Mouse (Mus musculus): ENCODE measurements at regions not wholly inside any gene's neighbourhood (a gene's known extent, or its start where the extent isn't known, plus 50 kb on each side); places are given as distances from the start of the nearest gene placed in this dataset.

- Histone ChIP-seq H3K4me2 (no peak overlapping the region), H3K4me3 (ENCODE audit: low read depth, low read length) (no peak overlapping the region), H3K27ac (ENCODE audit: low read depth, low read length) (no peak overlapping the region), H3K27me3 (replicated peaks; ENCODE audit: control insufficient read depth, insufficient read depth, low read length) (no peaks in the 10 kb centered on the region), H3K9me3 (ENCODE audit: control insufficient read depth, low read length) (no peaks in the 10 kb centered on the region), H3K9ac (ENCODE audit: low read depth, low read length) (no peak overlapping the region), H3K36me3 (ENCODE audit: control insufficient read depth, insufficient read depth, low read length) (no peaks in the 10 kb centered on the region), H3K4me1 (replicated peaks; ENCODE audit: control insufficient read depth, insufficient read depth, low read length) (no peaks in the 10 kb centered on the region)
- 67% methylated on average over 5 of the region's 5 CpGs for WGBS
- no peak for DNase-seq (ENCODE audit: low spot score)
- ATAC-seq (replicated peaks; ENCODE audit: low FRiP score), result no peak
These were observed 115.3 kb upstream of the Ifne start for GRCm38 (mm10) chr4:88995129-88995919.

- Histone ChIP-seq H3K4me1 (replicated peaks; ENCODE audit: control insufficient read depth, insufficient read depth, low read length) (no peaks in the 10 kb centered on the region), H3K27me3 (replicated peaks; ENCODE audit: control insufficient read depth, insufficient read depth, low read length) (no peaks in the 10 kb centered on the region), H3K9me3 (ENCODE audit: control insufficient read depth, low read length) (no peaks in the 10 kb centered on the region), H3K4me3 (ENCODE audit: low read depth, low read length) (no peak overlapping the region), H3K9ac (ENCODE audit: low read depth, low read length) (no peak overlapping the region), H3K27ac (ENCODE audit: low read depth, low read length) (no peak overlapping the region), H3K36me3 (ENCODE audit: control insufficient read depth, insufficient read depth, low read length) (no peaks in the 10 kb centered on the region), H3K4me2 (no peak overlapping the region)
- no peak for ATAC-seq (replicated peaks; ENCODE audit: low FRiP score)
- DNase-seq (ENCODE audit: low spot score), result no peak
- 74% methylated on average over 4 of the region's 4 CpGs for WGBS
These were observed 114.5 kb upstream of the Ifne start for GRCm38 (mm10) chr4:88994486-88994885.

- no peaks in the 10 kb centered on the region for H3K4me1 ChIP-seq (replicated peaks; ENCODE audit: control insufficient read depth, insufficient read depth, low read length)
- no peaks in the 10 kb centered on the region for H3K9me3 ChIP-seq (ENCODE audit: control insufficient read depth, low read length)
- no peaks in the 10 kb centered on the region for H3K36me3 ChIP-seq (ENCODE audit: control insufficient read depth, insufficient read depth, low read length)
- DNase-seq (ENCODE audit: low spot score) (no peak), ATAC-seq (replicated peaks; ENCODE audit: low FRiP score) (peak; percentile 57; the same call in 1 of the 2 replicates)
- WGBS, result 69% methylated on average over 2 of the region's 2 CpGs
- H3K9ac ChIP-seq (ENCODE audit: low read depth, low read length), result no peak overlapping the region
- H3K27ac ChIP-seq (ENCODE audit: low read depth, low read length), result no peak overlapping the region
- H3K4me2 ChIP-seq, result no peak overlapping the region
- no peak overlapping the region for H3K4me3 ChIP-seq (ENCODE audit: low read depth, low read length)
- H3K27me3 ChIP-seq (replicated peaks; ENCODE audit: control insufficient read depth, insufficient read depth, low read length), result no peaks in the 10 kb centered on the region
These were observed 112.5 kb upstream of the Ifne start for GRCm38 (mm10) chr4:88992498-88992897.

- Histone ChIP-seq H3K36me3 (ENCODE audit: control insufficient read depth, insufficient read depth, low read length) (no peaks in the 10 kb centered on the region), H3K27me3 (replicated peaks; ENCODE audit: control insufficient read depth, insufficient read depth, low read length) (no peaks in the 10 kb centered on the region), H3K9me3 (ENCODE audit: control insufficient read depth, low read length) (no peaks in the 10 kb centered on the region), H3K4me3 (ENCODE audit: low read depth, low read length) (no peak overlapping the region), H3K9ac (ENCODE audit: low read depth, low read length) (no peak overlapping the region), H3K4me2 (no peak overlapping the region), H3K27ac (ENCODE audit: low read depth, low read length) (no peak overlapping the region), H3K4me1 (replicated peaks; ENCODE audit: control insufficient read depth, insufficient read depth, low read length) (no peaks in the 10 kb centered on the region)
- ATAC-seq (replicated peaks; ENCODE audit: low FRiP score) (no peak), DNase-seq (ENCODE audit: low spot score) (no peak)
- 74% methylated on average over 4 of the region's 4 CpGs for WGBS
These were observed 108.4 kb upstream of the Ifne start for GRCm38 (mm10) chr4:88988363-88988762.

- H3K4me3 ChIP-seq (ENCODE audit: low read depth, low read length), result no peak overlapping the region
- no peaks in the 10 kb centered on the region for H3K36me3 ChIP-seq (ENCODE audit: control insufficient read depth, insufficient read depth, low read length)
- 64% methylated on average over 1 of the region's 1 CpGs for WGBS
- no peak overlapping the region for H3K4me2 ChIP-seq
- H3K27ac ChIP-seq (ENCODE audit: low read depth, low read length), result no peak overlapping the region
- DNase-seq (ENCODE audit: low spot score) (no peak), ATAC-seq (replicated peaks; ENCODE audit: low FRiP score) (no peak)
- H3K9me3 ChIP-seq (ENCODE audit: control insufficient read depth, low read length), result no peaks in the 10 kb centered on the region
- no peak overlapping the region for H3K9ac ChIP-seq (ENCODE audit: low read depth, low read length)
- no peaks in the 10 kb centered on the region for H3K27me3 ChIP-seq (replicated peaks; ENCODE audit: control insufficient read depth, insufficient read depth, low read length)
- H3K4me1 ChIP-seq (replicated peaks; ENCODE audit: control insufficient read depth, insufficient read depth, low read length), result no peaks in the 10 kb centered on the region
These were observed 107.1 kb upstream of the Ifne start for GRCm38 (mm10) chr4:88987103-88987502.

GRCm38 (mm10) chr4:88982457-88982856 lies 102.5 kb upstream of the Ifne start:
- no peak overlapping the region for H3K4me3 ChIP-seq (ENCODE audit: low read depth, low read length)
- no peaks in the 10 kb centered on the region for H3K36me3 ChIP-seq (ENCODE audit: control insufficient read depth, insufficient read depth, low read length)
- no peaks in the 10 kb centered on the region for H3K27me3 ChIP-seq (replicated peaks; ENCODE audit: control insufficient read depth, insufficient read depth, low read length)
- WGBS, result 51% methylated on average over 3 of the region's 3 CpGs
- H3K9me3 ChIP-seq (ENCODE audit: control insufficient read depth, low read length), result no peaks in the 10 kb centered on the region
- H3K4me1 ChIP-seq (replicated peaks; ENCODE audit: control insufficient read depth, insufficient read depth, low read length), result no peaks in the 10 kb centered on the region
- no peak overlapping the region for H3K4me2 ChIP-seq
- DNase-seq (ENCODE audit: low spot score), result no peak
- H3K9ac ChIP-seq (ENCODE audit: low read depth, low read length), result no peak overlapping the region
- no peak for ATAC-seq (replicated peaks; ENCODE audit: low FRiP score)
- no peak overlapping the region for H3K27ac ChIP-seq (ENCODE audit: low read depth, low read length)

GRCm38 (mm10) chr4:88977099-88977888 lies 97.3 kb upstream of the Ifne start:
- 62% methylated on average over 3 of the region's 3 CpGs for WGBS
- no peaks in the 10 kb centered on the region for H3K9me3 ChIP-seq (ENCODE audit: control insufficient read depth, low read length)
- H3K4me1 ChIP-seq (replicated peaks; ENCODE audit: control insufficient read depth, insufficient read depth, low read length), result no peaks in the 10 kb centered on the region
- H3K36me3 ChIP-seq (ENCODE audit: control insufficient read depth, insufficient read depth, low read length), result no peaks in the 10 kb centered on the region
- H3K4me3 ChIP-seq (ENCODE audit: low read depth, low read length), result no peak overlapping the region
- peak overlapping the region; percentile 3; the same call in 1 of the 2 replicates for H3K4me2 ChIP-seq
- H3K27me3 ChIP-seq (replicated peaks; ENCODE audit: control insufficient read depth, insufficient read depth, low read length), result no peaks in the 10 kb centered on the region
- DNase-seq (ENCODE audit: low spot score) (no peak), ATAC-seq (replicated peaks; ENCODE audit: low FRiP score) (peak; percentile 88)
- H3K27ac ChIP-seq (ENCODE audit: low read depth, low read length), result no peak overlapping the region
- H3K9ac ChIP-seq (ENCODE audit: low read depth, low read length), result no peak overlapping the region

GRCm38 (mm10) chr4:88974535-88974934 lies 94.5 kb upstream of the Ifne start:
- Histone ChIP-seq H3K4me2 (no peak overlapping the region), H3K4me1 (replicated peaks; ENCODE audit: control insufficient read depth, insufficient read depth, low read length) (0 out of 2 replicates have a peak, but pooled peaks cover 2% of the 10 kb centered on the region), H3K27ac (ENCODE audit: low read depth, low read length) (no peak overlapping the region), H3K9me3 (ENCODE audit: control insufficient read depth, low read length) (no peaks in the 10 kb centered on the region), H3K9ac (ENCODE audit: low read depth, low read length) (no peak overlapping the region), H3K36me3 (ENCODE audit: control insufficient read depth, insufficient read depth, low read length) (no peaks in the 10 kb centered on the region), H3K4me3 (ENCODE audit: low read depth, low read length) (no peak overlapping the region), H3K27me3 (replicated peaks; ENCODE audit: control insufficient read depth, insufficient read depth, low read length) (no peaks in the 10 kb centered on the region)
- DNase-seq (ENCODE audit: low spot score) (no peak), ATAC-seq (replicated peaks; ENCODE audit: low FRiP score) (no peak)
- WGBS, result 84% methylated on average over 2 of the region's 2 CpGs
